Mouse (Mus musculus): ENCODE results near the gene Armcx4. TPM values are rescaled to one million over a fixed set of nuclear protein-coding genes. Genes with fewer than 3 reads are reported as not detected.
A peak's percentile ranks its signal among the peaks of the same experiment; 100 is the strongest.

The Armcx4 gene
- total RNA-seq (2014; fragmentation: Nextera tagmentation): 0.30 TPM in 1 of 2 replicates, not detected in the other
- 0.05 and 0.34 TPM in 2 replicates for total RNA-seq (2017)

GRCm38 (mm10) chrX:134686267-134686666, at the start of gene Armcx4:
Gene Armcx4, plus strand, starts transcription at chrX:134686519.
- peak; percentile 71 for ATAC-seq (replicated peaks; ENCODE audit: low FRiP score, low TSS enrichment, poor library complexity, severe bottlenecking)

DNA sequence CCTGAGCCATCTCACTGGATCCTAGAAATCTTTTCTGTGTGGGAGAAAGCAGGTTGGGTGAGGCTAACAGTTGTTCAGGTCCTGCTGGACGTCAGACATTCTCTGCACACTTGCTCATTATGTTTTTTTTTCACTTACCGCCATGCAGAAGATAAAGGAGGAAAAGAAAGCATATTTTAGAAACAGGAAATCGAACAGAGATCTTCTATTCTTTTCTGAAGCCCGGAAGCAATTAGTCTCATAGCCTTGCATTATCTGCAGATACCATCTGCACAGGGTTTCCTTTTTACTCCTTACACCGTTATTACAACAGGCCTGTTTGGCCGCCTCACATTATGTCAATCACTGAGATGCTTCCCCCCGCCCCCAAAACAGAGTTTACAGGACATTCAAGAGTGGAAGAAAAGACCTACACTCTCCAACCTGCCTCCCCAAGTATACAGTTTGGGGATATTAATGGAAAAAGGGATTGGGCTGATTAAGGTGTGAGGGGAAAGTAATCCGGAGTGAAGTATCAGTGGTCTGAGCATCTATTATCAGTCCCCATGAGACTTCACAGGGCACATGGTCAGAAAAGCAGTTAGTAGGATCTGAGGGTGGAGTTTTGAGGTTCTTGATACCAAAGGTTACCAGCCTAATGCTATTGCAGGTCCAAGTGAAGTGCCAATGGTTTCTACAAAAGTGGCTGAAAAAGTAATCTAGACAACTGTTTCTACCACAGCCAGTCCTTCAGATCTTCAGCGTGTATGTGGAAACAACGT, 45.1 kb upstream of the Armcx4 start:
- ATAC-seq (replicated peaks; ENCODE audit: low FRiP score, low TSS enrichment, poor library complexity, severe bottlenecking): peak; percentile 30; the same call in 1 of the 2 replicates

DNA sequence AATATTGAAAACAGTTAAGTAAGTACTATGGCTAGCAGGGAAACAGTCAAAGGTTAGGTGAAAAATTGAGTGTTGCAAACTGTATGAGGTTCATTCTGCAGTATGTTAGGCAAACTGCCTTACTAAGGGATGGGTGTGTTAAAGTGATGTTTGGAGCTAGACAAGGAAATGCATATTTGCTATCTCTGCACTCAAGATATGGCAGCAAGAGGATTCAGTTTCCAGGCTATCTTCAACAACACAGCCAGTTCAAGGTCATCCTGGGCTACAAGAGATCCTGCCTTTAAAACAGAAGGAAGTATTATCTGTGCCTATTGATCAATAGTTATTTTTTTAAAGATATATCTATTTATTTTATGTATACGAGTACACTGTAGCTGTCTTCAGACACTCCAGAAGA, 40.0 kb upstream of the Armcx4 start:
- peak; percentile 52 for ATAC-seq (replicated peaks; ENCODE audit: low FRiP score, low TSS enrichment, poor library complexity, severe bottlenecking)

DNA sequence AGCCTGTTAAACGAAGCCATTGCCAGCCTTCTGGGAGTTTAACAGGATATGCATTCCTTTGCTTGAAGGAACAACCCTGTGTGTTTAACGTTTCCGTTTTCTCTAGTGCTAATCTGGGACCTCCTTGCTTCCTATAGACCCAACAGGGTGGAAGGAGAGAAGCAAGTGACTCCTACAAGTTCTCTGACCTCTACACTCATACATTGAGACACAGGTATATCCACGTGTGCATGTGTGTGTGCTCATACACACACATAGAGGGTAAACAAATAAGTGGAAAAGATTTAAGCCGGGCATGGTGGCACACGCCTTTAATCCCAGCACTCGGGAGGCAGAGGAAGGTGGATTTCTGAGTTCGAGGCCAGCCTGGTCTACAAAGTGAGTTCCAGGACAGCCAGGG, 38.9 kb upstream of the Armcx4 start:
- no peak for ATAC-seq (replicated peaks; ENCODE audit: low FRiP score, low TSS enrichment, poor library complexity, severe bottlenecking)

DNA sequence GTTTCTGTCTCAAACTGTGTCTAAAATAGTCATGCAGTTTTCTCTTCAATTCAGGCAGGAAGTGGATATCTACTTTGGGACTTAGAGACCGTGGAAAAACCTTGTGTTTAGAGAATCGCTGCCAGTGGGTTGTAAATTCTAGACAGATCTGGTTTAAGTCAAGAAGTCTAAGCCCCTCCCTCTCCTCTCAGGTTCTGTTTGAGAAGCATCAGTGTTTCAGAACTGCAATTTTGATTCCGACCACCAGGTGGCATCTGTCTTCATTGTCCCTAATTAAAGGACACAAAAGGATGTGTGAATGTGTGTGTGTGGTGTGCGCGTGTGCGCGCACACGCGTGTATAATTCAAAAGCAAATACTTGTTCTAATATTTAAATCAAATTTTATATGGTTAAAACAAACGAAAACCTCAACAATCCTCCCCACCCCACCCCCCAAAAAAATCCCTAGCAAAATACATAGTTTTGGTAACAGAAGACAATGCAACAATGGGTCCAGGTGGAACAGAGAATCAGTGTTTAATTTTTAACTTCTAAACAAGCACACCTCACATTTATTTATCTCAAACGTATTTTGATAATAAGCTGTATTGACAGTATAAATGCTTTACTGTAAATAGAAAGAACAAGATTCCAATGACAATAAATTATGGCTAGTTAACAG, 38.2 kb upstream of the Armcx4 start:
- ATAC-seq (replicated peaks; ENCODE audit: low FRiP score, low TSS enrichment, poor library complexity, severe bottlenecking): peak; percentile 81

DNA sequence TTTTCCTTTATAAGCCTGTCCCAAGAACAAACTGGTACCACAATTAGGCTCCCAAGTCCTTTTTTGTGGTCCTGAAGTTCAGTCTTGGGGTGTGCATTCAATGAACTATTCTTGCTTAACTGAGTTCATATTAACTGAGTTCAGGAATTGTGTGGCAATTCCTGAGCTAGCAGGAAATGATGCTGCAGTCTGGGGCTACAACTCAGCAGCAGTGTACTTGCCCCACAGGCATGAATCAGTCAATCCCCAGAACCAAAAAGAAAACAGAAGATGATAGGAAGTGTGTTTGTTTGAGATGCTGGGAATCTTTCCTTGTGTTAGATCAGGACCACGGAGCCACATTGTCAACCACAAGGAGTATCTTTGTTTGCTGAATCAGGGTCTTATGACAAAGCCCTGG, 34.3 kb upstream of the Armcx4 start:
- no peak for ATAC-seq (replicated peaks; ENCODE audit: low FRiP score, low TSS enrichment, poor library complexity, severe bottlenecking)

DNA sequence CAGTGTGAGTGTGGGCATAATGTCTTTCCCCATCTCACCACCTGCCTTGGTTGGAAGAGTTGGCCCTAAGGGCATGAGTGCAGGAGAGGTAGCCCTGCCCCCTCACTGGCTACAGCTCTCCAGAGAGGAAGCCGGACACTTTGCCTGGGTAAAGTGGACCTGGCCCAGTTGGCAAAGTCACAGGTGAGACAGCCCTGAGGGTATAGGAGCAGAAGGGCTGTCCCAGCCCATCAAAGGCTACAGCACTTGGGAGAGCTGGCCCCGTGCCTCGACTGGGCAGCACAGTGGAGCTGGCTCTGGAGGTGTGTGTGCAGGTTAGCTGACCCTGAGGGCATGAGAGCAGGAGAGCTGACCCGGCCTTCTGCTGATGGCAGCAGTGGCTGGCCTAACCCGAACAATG, 24.7 kb upstream of the Armcx4 start:
- ATAC-seq (replicated peaks; ENCODE audit: low FRiP score, low TSS enrichment, poor library complexity, severe bottlenecking): no peak

DNA sequence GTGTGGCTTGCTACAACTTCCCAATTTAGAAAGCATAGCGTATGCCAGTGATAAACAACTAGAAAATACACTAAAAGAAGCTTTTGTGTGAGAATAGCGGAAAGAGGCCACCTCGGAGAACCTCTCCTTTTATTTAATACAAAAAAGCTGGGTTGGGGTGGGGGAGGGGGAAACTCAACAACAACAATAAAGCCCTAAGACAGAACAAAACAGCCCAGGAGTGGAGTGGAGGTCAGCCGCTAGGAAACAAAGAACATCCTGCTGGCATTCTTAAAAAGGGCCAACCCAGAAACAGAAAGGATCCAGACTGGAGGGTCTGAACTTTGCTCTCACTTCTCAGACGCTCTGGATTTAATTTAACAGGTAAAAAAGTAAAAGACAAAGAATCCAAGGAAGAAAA, 11.3 kb upstream of the Armcx4 start:
- ATAC-seq (replicated peaks; ENCODE audit: low FRiP score, low TSS enrichment, poor library complexity, severe bottlenecking): no peak

GRCm38 (mm10) chrX:134675959-134676358, 10.4 kb upstream of the Armcx4 start:
- no peak for ATAC-seq (replicated peaks; ENCODE audit: low FRiP score, low TSS enrichment, poor library complexity, severe bottlenecking)

DNA sequence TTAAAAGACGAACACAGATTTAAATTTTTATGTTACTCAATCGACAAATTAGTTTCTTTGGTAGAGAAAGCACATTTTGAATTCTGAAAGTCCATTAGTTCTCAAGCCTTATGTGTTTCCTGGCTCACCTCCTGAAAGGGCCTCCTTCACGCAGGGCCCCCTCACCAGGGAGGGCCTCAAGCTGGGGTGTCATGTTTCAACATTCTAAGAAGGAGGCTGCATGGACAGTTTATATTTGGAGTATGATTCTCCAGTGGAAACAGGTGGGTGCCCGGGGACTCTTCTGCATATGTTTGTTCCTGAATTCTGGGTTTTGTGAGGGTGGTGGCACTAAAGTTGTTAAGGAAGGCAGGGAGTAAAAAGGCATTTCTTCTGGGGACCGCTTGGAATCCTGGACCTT, 1.4 kb upstream of the Armcx4 start:
- ATAC-seq (replicated peaks; ENCODE audit: low FRiP score, low TSS enrichment, poor library complexity, severe bottlenecking): no peak

DNA sequence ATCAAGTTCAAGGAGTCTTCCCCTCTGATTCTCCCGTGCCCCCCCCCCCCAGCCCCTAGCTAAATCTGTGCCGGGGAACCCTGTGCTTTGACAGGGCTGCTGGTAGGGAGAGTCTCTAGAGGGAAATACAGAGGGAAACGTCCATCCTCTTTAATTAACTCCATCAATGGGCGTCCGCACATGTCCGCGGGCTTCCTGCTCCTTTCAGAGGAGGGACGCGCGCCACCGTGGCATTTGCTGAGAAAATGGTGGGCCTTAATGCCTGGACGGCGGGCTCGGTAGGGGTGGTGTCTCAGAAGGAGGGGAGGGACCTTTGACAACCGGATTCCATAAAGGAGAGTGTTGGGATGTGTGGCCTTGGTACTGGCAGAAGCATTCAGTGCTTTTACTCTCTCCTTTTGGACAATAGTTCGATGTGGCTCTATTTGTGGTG, 436 bp downstream of the Armcx4 start:
- no peak for ATAC-seq (replicated peaks; ENCODE audit: low FRiP score, low TSS enrichment, poor library complexity, severe bottlenecking)

DNA sequence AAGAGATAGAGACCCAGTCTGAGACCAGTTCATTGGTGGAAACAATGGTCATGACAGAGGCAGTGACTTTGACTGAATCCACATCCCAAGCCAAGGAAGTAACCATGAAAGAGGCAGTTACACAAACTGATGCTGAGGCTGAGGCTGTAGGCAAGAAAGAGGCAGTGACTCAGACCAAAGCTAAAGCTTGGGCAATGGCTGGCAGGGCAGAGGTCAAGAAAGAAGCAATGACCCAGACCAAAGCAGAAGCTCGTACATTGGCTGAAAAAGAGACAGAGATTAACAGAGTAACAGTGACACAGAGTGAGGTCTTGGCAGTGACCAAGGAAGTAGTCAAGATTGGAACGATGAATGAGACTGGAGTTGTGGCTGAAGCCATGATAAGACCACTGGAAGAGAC, 3.4 kb downstream of the Armcx4 start:
- no peak for ATAC-seq (replicated peaks; ENCODE audit: low FRiP score, low TSS enrichment, poor library complexity, severe bottlenecking)

GRCm38 (mm10) chrX:134690871-134691539, 4.7 kb downstream of the Armcx4 start:
- ATAC-seq (replicated peaks; ENCODE audit: low FRiP score, low TSS enrichment, poor library complexity, severe bottlenecking): no peak

- no peak for ATAC-seq (replicated peaks; ENCODE audit: low FRiP score, low TSS enrichment, poor library complexity, severe bottlenecking)
Measured at GRCm38 (mm10) chrX:134691540-134691935, 5.2 kb downstream of the Armcx4 start.

DNA sequence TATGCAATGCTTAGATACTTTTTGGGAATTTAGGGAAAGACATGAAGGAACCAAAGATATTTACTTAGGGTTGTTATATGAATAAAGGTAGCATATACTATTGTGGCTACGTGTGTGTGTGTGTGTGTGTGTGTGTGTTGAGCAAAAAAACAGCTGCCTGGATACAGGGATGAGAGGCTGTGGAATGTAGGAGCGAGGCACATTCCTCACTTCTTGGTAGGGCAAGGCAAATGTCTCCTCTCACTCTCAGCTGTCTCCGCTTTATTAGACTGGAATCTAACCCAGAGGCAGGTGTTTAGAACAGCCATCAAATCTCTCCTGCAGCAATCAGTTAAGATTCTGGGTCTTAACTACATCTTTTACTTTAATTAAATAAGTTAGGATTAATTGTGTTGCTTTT, 30.5 kb downstream of the Armcx4 start:
- no peak for ATAC-seq (replicated peaks; ENCODE audit: low FRiP score, low TSS enrichment, poor library complexity, severe bottlenecking)

GRCm38 (mm10) chrX:134717752-134718308, 31.5 kb downstream of the Armcx4 start, which contains the start of gene Armcx1:
Gene Armcx1, plus strand, starts transcription at chrX:134717963.
- peak; percentile 100 for ATAC-seq (replicated peaks; ENCODE audit: low FRiP score, low TSS enrichment, poor library complexity, severe bottlenecking)

DNA sequence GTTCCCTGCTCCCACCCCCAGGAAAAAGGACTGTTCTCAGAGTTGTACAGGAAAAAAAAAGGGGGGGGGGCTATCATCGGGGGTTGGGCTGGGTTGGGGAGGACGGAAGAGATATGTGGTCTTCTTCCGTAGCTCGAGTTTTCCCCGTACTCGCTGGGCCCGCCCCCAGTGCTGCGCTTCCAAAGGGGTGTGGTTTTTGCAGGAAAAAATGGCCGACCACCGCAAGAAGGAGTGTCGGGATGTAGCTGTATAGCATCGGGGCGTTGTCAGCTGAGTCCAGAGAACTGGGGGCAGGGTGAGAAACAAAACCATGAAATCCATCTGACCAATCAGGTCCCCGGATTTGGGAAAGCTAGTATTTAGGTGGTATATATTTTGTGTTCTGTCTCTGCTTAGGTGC, 32.2 kb downstream of the Armcx4 start:
- peak; percentile 78; the same call in 1 of the 2 replicates for ATAC-seq (replicated peaks; ENCODE audit: low FRiP score, low TSS enrichment, poor library complexity, severe bottlenecking)

GRCm38 (mm10) chrX:134723762-134724161, 37.4 kb downstream of the Armcx4 start:
- 0 out of 2 replicates have a peak, but pooled peaks have one; percentile 37 for ATAC-seq (replicated peaks; ENCODE audit: low FRiP score, low TSS enrichment, poor library complexity, severe bottlenecking)

GRCm38 (mm10) chrX:134729778-134730177, 43.5 kb downstream of the Armcx4 start:
- peak; percentile 70 for ATAC-seq (replicated peaks; ENCODE audit: low FRiP score, low TSS enrichment, poor library complexity, severe bottlenecking)

GRCm38 (mm10) chrX:134737796-134738195, 51.5 kb downstream of the Armcx4 start:
- ATAC-seq (replicated peaks; ENCODE audit: low FRiP score, low TSS enrichment, poor library complexity, severe bottlenecking): peak; percentile 76

All from megakaryocyte-erythroid progenitor cell, adult 5-6 weeks (primary cell).